Mouse (Mus musculus) lung, postnatal 10 days (tissue): ENCODE results near the gene Olfr979.
"Not testable (repeated sequence)": the region's sequence is repeated elsewhere in the genome, so short reads cannot be mapped to it uniquely, and the experiment has no call there.

Experiments used
- DNase-seq: peaks from one replicate; pipeline ENCODE4 v3.0.0; 2021

Olfr979 gene

GRCm38 (mm10) chr9:40003365-40003764 is at the start of gene Olfr979:
Gene Olfr979, minus strand, starts transcription at chr9:40003465.
- DNase-seq = no peak

GRCm38 (mm10) chr9:40050138-40050537 is 46.9 kb upstream of the Olfr979 start:
- no peak for DNase-seq

GRCm38 (mm10) chr9:40021164-40021563 is 17.9 kb upstream of the Olfr979 start, which contains the start of gene Olfr981:
Gene Olfr981, plus strand, starts transcription at chr9:40021464.
- DNase-seq = no peak

- no peak for DNase-seq
These were observed 6.2 kb upstream of the Olfr979 start, which contains the start of gene Olfr980 for GRCm38 (mm10) chr9:40009482-40009881. Gene Olfr980, minus strand, starts transcription at chr9:40009582.

- no peak for DNase-seq
These were observed 11.5 kb downstream of the Olfr979 start, which contains the start of gene Olfr978 for GRCm38 (mm10) chr9:39991813-39992212. Gene Olfr978, plus strand, starts transcription at chr9:39992113.

- not testable (repeated sequence) for DNase-seq
These were observed 26.6 kb downstream of the Olfr979 start for GRCm38 (mm10) chr9:39976581-39977145.

GRCm38 (mm10) chr9:39961033-39961432 is 42.2 kb downstream of the Olfr979 start, which contains the start of gene Olfr976:
Gene Olfr976, minus strand, starts transcription at chr9:39961133.
- not testable (repeated sequence) for DNase-seq

GRCm38 (mm10) chr9:39951946-39952345 is 51.3 kb downstream of the Olfr979 start, which contains the start of gene Olfr975:
Gene Olfr975, minus strand, starts transcription at chr9:39952046.
- DNase-seq = no peak
